Mouse (Mus musculus): Measurements from ENCODE around the gene Rcan1. TPM values are rescaled to one million over a fixed set of nuclear protein-coding genes. Genes with fewer than 3 reads are reported as not detected.

The Rcan1 gene
- total RNA-seq, 2 experiments from 2014 or later = 2.0 TPM; not detected in 1

- peak; percentile 84 for ATAC-seq (replicated peaks; ENCODE audit: low FRiP score, poor library complexity, severe bottlenecking)
Measured at GRCm38 (mm10) chr16:92475093-92475860, 4.6 kb upstream of the Rcan1 start.

- ATAC-seq (replicated peaks; ENCODE audit: low FRiP score, poor library complexity, severe bottlenecking) = no peak
Measured at GRCm38 (mm10) chr16:92472898-92473297, 2.2 kb upstream of the Rcan1 start.

- no peak for ATAC-seq (replicated peaks; ENCODE audit: low FRiP score, poor library complexity, severe bottlenecking)
Measured at GRCm38 (mm10) chr16:92468459-92468858, 2.2 kb downstream of the Rcan1 start.

- ATAC-seq (replicated peaks; ENCODE audit: low FRiP score, poor library complexity, severe bottlenecking) = no peak
Measured at GRCm38 (mm10) chr16:92467041-92467440, 3.6 kb downstream of the Rcan1 start.

- peak; percentile 98 for ATAC-seq (replicated peaks; ENCODE audit: low FRiP score, poor library complexity, severe bottlenecking)
Measured at GRCm38 (mm10) chr16:92465642-92466526, 4.8 kb downstream of the Rcan1 start.

GRCm38 (mm10) chr16:92465226-92465625, 5.4 kb downstream of the Rcan1 start:
- ATAC-seq (replicated peaks; ENCODE audit: low FRiP score, poor library complexity, severe bottlenecking) = no peak

GRCm38 (mm10) chr16:92464390-92464972, 6.2 kb downstream of the Rcan1 start:
- no peak for ATAC-seq (replicated peaks; ENCODE audit: low FRiP score, poor library complexity, severe bottlenecking)

GRCm38 (mm10) chr16:92461412-92461811, 9.3 kb downstream of the Rcan1 start:
- ATAC-seq (replicated peaks; ENCODE audit: low FRiP score, poor library complexity, severe bottlenecking) = no peak

- peak; percentile 61; the same call in 1 of the 2 replicates for ATAC-seq (replicated peaks; ENCODE audit: low FRiP score, poor library complexity, severe bottlenecking)
Measured at GRCm38 (mm10) chr16:92457594-92457993, 13.1 kb downstream of the Rcan1 start.

- ATAC-seq (replicated peaks; ENCODE audit: low FRiP score, poor library complexity, severe bottlenecking) = no peak
Measured at GRCm38 (mm10) chr16:92455969-92456368, 14.7 kb downstream of the Rcan1 start.

GRCm38 (mm10) chr16:92455488-92455887, 15.2 kb downstream of the Rcan1 start:
- ATAC-seq (replicated peaks; ENCODE audit: low FRiP score, poor library complexity, severe bottlenecking) = no peak

GRCm38 (mm10) chr16:92454495-92454894, 16.2 kb downstream of the Rcan1 start:
- no peak for ATAC-seq (replicated peaks; ENCODE audit: low FRiP score, poor library complexity, severe bottlenecking)

GRCm38 (mm10) chr16:92454002-92454401, 16.7 kb downstream of the Rcan1 start:
- ATAC-seq (replicated peaks; ENCODE audit: low FRiP score, poor library complexity, severe bottlenecking) = no peak

- ATAC-seq (replicated peaks; ENCODE audit: low FRiP score, poor library complexity, severe bottlenecking) = no peak
Measured at GRCm38 (mm10) chr16:92452609-92453008, 18.1 kb downstream of the Rcan1 start.

GRCm38 (mm10) chr16:92451516-92452072, 19.1 kb downstream of the Rcan1 start:
- no peak for ATAC-seq (replicated peaks; ENCODE audit: low FRiP score, poor library complexity, severe bottlenecking)

- ATAC-seq (replicated peaks; ENCODE audit: low FRiP score, poor library complexity, severe bottlenecking) = no peak
Measured at GRCm38 (mm10) chr16:92450331-92450730, 20.3 kb downstream of the Rcan1 start.

GRCm38 (mm10) chr16:92449080-92449479, 21.6 kb downstream of the Rcan1 start:
- no peak for ATAC-seq (replicated peaks; ENCODE audit: low FRiP score, poor library complexity, severe bottlenecking)

- no peak for ATAC-seq (replicated peaks; ENCODE audit: low FRiP score, poor library complexity, severe bottlenecking)
Measured at GRCm38 (mm10) chr16:92445377-92445776, 25.3 kb downstream of the Rcan1 start.

GRCm38 (mm10) chr16:92443644-92444113, 27.0 kb downstream of the Rcan1 start:
- no peak for ATAC-seq (replicated peaks; ENCODE audit: low FRiP score, poor library complexity, severe bottlenecking)

GRCm38 (mm10) chr16:92442946-92443345, 27.7 kb downstream of the Rcan1 start:
- ATAC-seq (replicated peaks; ENCODE audit: low FRiP score, poor library complexity, severe bottlenecking) = no peak

Data from erythroblast, adult 5-6 weeks (primary cell).